29 mouse cellular contexts compared by ENCODE assay signal in the genomic region with DNA sequence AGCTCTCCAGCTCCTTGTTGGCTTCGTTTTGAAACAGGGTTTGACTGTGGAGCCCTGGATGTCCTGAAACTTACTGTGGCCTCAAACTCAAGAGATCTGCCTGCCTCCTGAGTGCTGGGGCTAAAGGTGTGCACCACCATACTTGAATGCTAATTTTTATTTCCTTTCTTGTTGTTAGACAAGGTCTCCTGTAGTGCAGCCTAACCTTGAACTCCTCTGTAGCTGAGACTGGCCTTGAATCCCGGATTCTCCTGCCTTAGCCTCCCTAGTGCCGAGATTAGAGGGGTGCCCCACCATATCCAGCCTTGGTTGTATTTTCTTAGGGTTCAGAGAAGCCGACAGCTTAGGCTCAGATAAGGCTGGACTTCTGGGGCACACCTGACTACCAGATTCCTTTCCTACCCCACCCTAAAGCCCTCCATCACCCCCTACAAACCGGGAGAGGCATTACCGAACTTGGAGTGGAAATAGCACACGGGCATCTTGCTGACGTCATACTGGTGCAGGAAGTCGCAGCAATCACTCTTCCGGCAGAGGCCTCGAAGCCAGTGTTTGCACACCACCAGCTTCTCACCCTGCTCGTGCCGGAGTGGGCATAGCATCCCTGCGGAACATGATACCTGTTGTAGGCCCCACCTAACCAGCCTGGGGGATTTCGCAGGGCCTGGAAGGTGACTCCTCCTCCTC. TPM values are rescaled to one million over a fixed set of nuclear protein-coding genes. Genes with fewer than 3 reads are reported as not detected.
DNase-seq lines count a peak whose midpoint lies in the region; ATAC-seq and TF ChIP-seq lines count a peak whose summit lies in the region.
"Had no signal": no experiment of that assay in that cellular context is flagged by ENCODE, and none has a peak within 500 bp of the region (broad histone marks: within the 10 kb centered on the region; RNA-seq: fewer than 3 reads in every experiment).

No protein-coding gene starts in this region.

- H3K4me1 ChIP-seq in forebrain, embryonic 15.5 days = peaks cover 17% of the 10 kb centered on the region
- H3K4me1 ChIP-seq in hindbrain, embryonic 11.5 days (replicated peaks; ENCODE audit: control insufficient read depth, insufficient read depth, low read length) = peaks cover 18% of the 10 kb centered on the region

- no peak for TF ChIP-seq CTCF in layer of hippocampus, adult 2 months (conservative IDR thresholded peaks at IDR 0.05)

- 88% methylated on average over 15 of the region's 15 CpGs for WGBS in forebrain, embryonic 15.5 days
- 89% methylated on average over 15 of the region's 15 CpGs for WGBS in hindbrain, embryonic 11.5 days

- no peak for ATAC-seq in forebrain, embryonic 15.5 days (replicated peaks)
- ATAC-seq in hindbrain, embryonic 11.5 days (ENCODE audit: low FRiP score) = no peak
- ATAC-seq: CD4-positive, CD25-positive, alpha-beta regulatory T cell, adult 4 months; forebrain, embryonic 16.5 days; intestine, postnatal 0 days had no signal

- no peak overlapping the region for H3K4me2 ChIP-seq in forebrain, embryonic 15.5 days (replicated peaks)
- H3K4me2 ChIP-seq in hindbrain, embryonic 11.5 days (replicated peaks; ENCODE audit: low read depth, low read length) = no peak overlapping the region
- H3K4me2 ChIP-seq: embryonic facial prominence, embryonic 13.5 days; forebrain, embryonic 12.5 days; heart, embryonic 13.5 days; hindbrain, embryonic 12.5 days; hindbrain, embryonic 15.5 days had no signal

- H3K27ac ChIP-seq in layer of hippocampus, adult 2 months = peak overlapping the region; percentile 5; the same call in 1 of the 2 replicates
- no peak overlapping the region for H3K27ac ChIP-seq in forebrain, embryonic 15.5 days (replicated peaks)
- H3K27ac ChIP-seq in hindbrain, embryonic 11.5 days (ENCODE audit: low read depth, low read length) = no peak overlapping the region
- H3K27ac ChIP-seq: embryonic facial prominence, embryonic 13.5 days; forebrain, embryonic 12.5 days; heart, adult 2 months; heart, embryonic 10.5 days; heart, embryonic 13.5 days; hindbrain, embryonic 12.5 days; hindbrain, embryonic 15.5 days had no signal

- H3K9me3 ChIP-seq in forebrain, embryonic 15.5 days = no peaks in the 10 kb centered on the region
- no peaks in the 10 kb centered on the region for H3K9me3 ChIP-seq in hindbrain, embryonic 11.5 days (ENCODE audit: control insufficient read depth, low read length)
- H3K9me3 ChIP-seq: embryonic facial prominence, embryonic 13.5 days; forebrain, embryonic 12.5 days; heart, embryonic 10.5 days; heart, embryonic 13.5 days; hindbrain, embryonic 12.5 days; hindbrain, embryonic 15.5 days had no signal

- H3K4me3 ChIP-seq in layer of hippocampus, adult 2 months = no peak overlapping the region
- H3K4me3 ChIP-seq in forebrain, embryonic 15.5 days = no peak overlapping the region
- H3K4me3 ChIP-seq in hindbrain, embryonic 11.5 days (ENCODE audit: low read depth, low read length) = no peak overlapping the region
- H3K4me3 ChIP-seq: embryonic facial prominence, embryonic 13.5 days; erythroblast, embryonic 14.5 days; forebrain, embryonic 12.5 days; heart, adult 2 months; heart, embryonic 10.5 days; heart, embryonic 13.5 days; hindbrain, embryonic 12.5 days; hindbrain, embryonic 15.5 days had no signal

- no peak overlapping the region for H3K9ac ChIP-seq in forebrain, embryonic 15.5 days (replicated peaks)
- no peak overlapping the region for H3K9ac ChIP-seq in hindbrain, embryonic 11.5 days (ENCODE audit: low read depth, low read length)
- H3K9ac ChIP-seq: embryonic facial prominence, embryonic 13.5 days; forebrain, embryonic 12.5 days; heart, embryonic 13.5 days; hindbrain, embryonic 12.5 days; hindbrain, embryonic 15.5 days had no signal

- DNase-seq in layer of hippocampus, adult 2 months (ENCODE audit: low spot score in 2 of 2) = no peak
- no peak for DNase-seq in layer of hippocampus, adult 18-20 months (ENCODE audit: low spot score in 2 of 2)
- DNase-seq in ES-CJ7 (ENCODE audit: low read depth, low spot score) (peak; percentile 73), ZHBTc4 (ENCODE audit: low read depth, low spot score) (peak; percentile 44)
- no peak for DNase-seq in hindbrain, embryonic 11.5 days (ENCODE audit: low spot score)
- DNase-seq in urinary bladder, adult 18-20 months (ENCODE audit: low spot score in 2 of 2) = no peak
- DNase-seq: cerebellum, adult 11 months; cerebellum, adult 8-10 months; cerebellum, postnatal 10 days; cerebellum, postnatal 36 days; gastrocnemius, postnatal 25 days; heart, adult 2 months; heart, postnatal 14 days; heart, postnatal 4 days; kidney, adult 2 months had no signal

- H3K27me3 ChIP-seq in forebrain, embryonic 15.5 days = no peaks in the 10 kb centered on the region
- peaks cover 5% of the 10 kb centered on the region for H3K27me3 ChIP-seq in hindbrain, embryonic 11.5 days (ENCODE audit: control insufficient read depth, insufficient read depth, low read length)
- H3K27me3 ChIP-seq: hindbrain, embryonic 15.5 days had no signal

- H3K36me3 ChIP-seq in forebrain, embryonic 15.5 days = no peaks in the 10 kb centered on the region
- H3K36me3 ChIP-seq in hindbrain, embryonic 11.5 days (ENCODE audit: control insufficient read depth, insufficient read depth, low read length) = no peaks in the 10 kb centered on the region
- H3K36me3 ChIP-seq: hindbrain, embryonic 15.5 days had no signal

RNA-seq across cellular contexts. Expression of a gene that starts 3.7 kb away (rescaled TPM):
- not detected for total RNA-seq in layer of hippocampus, adult 2 months (2021)
- not detected for total RNA-seq in layer of hippocampus, adult 18-20 months (2021)
- polyA plus RNA-seq in forebrain, embryonic 15.5 days (2015; fragmentation: Nextera tagmentation; extraction: Ambion mirVana) = 0.18 and 0.38 TPM in 2 replicates
- 0.80 and 0.86 TPM in 2 replicates for polyA plus RNA-seq in hindbrain, embryonic 11.5 days (2014; fragmentation: Nextera tagmentation; extraction: Ambion mirVana)
- total RNA-seq: gastrocnemius, adult 18-20 months; gastrocnemius, postnatal 25 days; heart, adult 2 months; heart, postnatal 4 days had no signal
- polyA plus RNA-seq: adrenal gland, adult 2 months; C2C12; erythroblast, embryonic 14.5 days; heart, adult 2 months; intestine, postnatal 0 days had no signal

RNA-seq across cellular contexts. Expression of a gene that starts 21.9 kb away (rescaled TPM):
- total RNA-seq in layer of hippocampus, adult 2 months (2021) = 10 to 100 TPM; 13.2 to 16.2 TPM
- 10 to 100 TPM; 13.1 to 13.8 TPM for total RNA-seq in layer of hippocampus, adult 18-20 months (2021)
- 25.2 and 27.6 TPM in 2 replicates for polyA plus RNA-seq in forebrain, embryonic 15.5 days (2015; fragmentation: Nextera tagmentation; extraction: Ambion mirVana)
- 20.2 and 21.0 TPM in 2 replicates for polyA plus RNA-seq in hindbrain, embryonic 11.5 days (2014; fragmentation: Nextera tagmentation; extraction: Ambion mirVana)

RNA-seq across cellular contexts. Expression of a gene that starts 22.2 kb away (rescaled TPM):
- 10 to 100 TPM; 26.4 to 29.1 TPM for total RNA-seq in layer of hippocampus, adult 2 months (2021)
- total RNA-seq in layer of hippocampus, adult 18-20 months (2021) = 10 to 100 TPM; 31.1 to 33.6 TPM
- 47.1 and 47.2 TPM in 2 replicates for polyA plus RNA-seq in forebrain, embryonic 15.5 days (2015; fragmentation: Nextera tagmentation; extraction: Ambion mirVana)
- 49.9 and 56.4 TPM in 2 replicates for polyA plus RNA-seq in hindbrain, embryonic 11.5 days (2014; fragmentation: Nextera tagmentation; extraction: Ambion mirVana)

RNA-seq across cellular contexts. Expression of a gene that starts 45.6 kb away (rescaled TPM):
- total RNA-seq in layer of hippocampus, adult 2 months (2021) = 10 to 100 TPM; 30.5 to 35.2 TPM
- total RNA-seq in layer of hippocampus, adult 18-20 months (2021) = 10 to 100 TPM; 32.4 to 32.7 TPM
- polyA plus RNA-seq in forebrain, embryonic 15.5 days (2015; fragmentation: Nextera tagmentation; extraction: Ambion mirVana) = 91.5 and 97.2 TPM in 2 replicates
- polyA plus RNA-seq in hindbrain, embryonic 11.5 days (2014; fragmentation: Nextera tagmentation; extraction: Ambion mirVana) = 64.5 and 68.6 TPM in 2 replicates

RNA-seq across cellular contexts. Expression of a gene that starts 56.2 kb away (rescaled TPM):
- total RNA-seq in layer of hippocampus, adult 2 months (2021) = 10 to 100 TPM; 21.7 to 23.1 TPM
- total RNA-seq in layer of hippocampus, adult 18-20 months (2021) = 10 to 100 TPM; 20.4 to 25.4 TPM
- 39.6 and 42.2 TPM in 2 replicates for polyA plus RNA-seq in forebrain, embryonic 15.5 days (2015; fragmentation: Nextera tagmentation; extraction: Ambion mirVana)
- polyA plus RNA-seq in hindbrain, embryonic 11.5 days (2014; fragmentation: Nextera tagmentation; extraction: Ambion mirVana) = 20.1 and 20.4 TPM in 2 replicates

Comparison
In these comparisons a context has a peak if more than half of its experiments do, and no peak if none do; other contexts are left out.
1. DNase-seq: peak in ES-CJ7 (single experiment) and ZHBTc4 (single experiment); none in layer of hippocampus, adult 2 months (0 of 2), layer of hippocampus, adult 18-20 months (0 of 2), hindbrain, embryonic 11.5 days (single experiment) and urinary bladder, adult 18-20 months (0 of 2).